Mouse (Mus musculus): ENCODE data around the gene Avpi1. TPM values are rescaled to one million over a fixed set of nuclear protein-coding genes. Genes with fewer than 3 reads are reported as not detected.
A peak's percentile ranks its signal among the peaks of the same experiment; 100 is the strongest.

Gene Avpi1
- polyA plus RNA-seq (2012) = 1.3 and 1.7 TPM in 2 replicates

- Histone ChIP-seq H3K4me3 (replicated peaks) (peak within 1 kb of the TSS; percentile 72), H3K4me1 (ENCODE audit: control insufficient read depth) (peaks cover 37% of the 10 kb centered on the region), H3K27me3 (ENCODE audit: control insufficient read depth) (peaks cover 3% of the 10 kb centered on the region; the same call in 1 of the 2 replicates), H3K36me3 (ENCODE audit: control insufficient read depth) (peaks cover 13% of the 10 kb centered on the region), H3K9me3 (ENCODE audit: control insufficient read depth, low read length) (no peaks in the 10 kb centered on the region)
- TF ChIP-seq GATA1 (IDR thresholded peaks at IDR 0.05; ENCODE audit: low read length) (no peak), TAL1 (IDR thresholded peaks at IDR 0.05; ENCODE audit: low read length) (no peak)
Observed at GRCm38 (mm10) chr19:42128787-42129508, at the start of gene Avpi1. Gene Avpi1, minus strand, starts transcription at chr19:42129059.

DNA sequence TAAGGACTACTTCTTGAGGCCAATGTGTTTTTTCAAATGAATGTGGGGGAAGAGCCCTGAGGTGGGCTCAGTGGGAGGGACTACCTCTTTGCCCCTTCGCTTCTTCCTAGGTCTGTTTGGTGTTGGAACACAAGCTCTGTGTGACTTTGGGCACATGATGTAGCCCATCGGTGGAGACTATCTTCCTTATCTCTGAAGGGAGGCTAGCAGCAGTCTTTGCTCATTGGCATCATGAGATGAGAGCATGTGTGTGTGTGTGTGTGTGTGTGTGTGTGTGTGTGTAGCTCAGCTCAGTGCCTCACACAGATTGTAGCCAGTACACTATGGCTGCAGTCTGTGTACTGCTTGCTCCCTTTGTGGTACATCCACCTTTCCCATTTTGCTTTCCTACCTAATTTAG lies 48.6 kb upstream of the Avpi1 start:
- Histone ChIP-seq H3K36me3 (ENCODE audit: control insufficient read depth) (peaks cover 59% of the 10 kb centered on the region), H3K4me1 (ENCODE audit: control insufficient read depth) (peaks cover 27% of the 10 kb centered on the region), H3K27me3 (ENCODE audit: control insufficient read depth) (no peaks in the 10 kb centered on the region), H3K4me3 (replicated peaks) (no peak overlapping the region), H3K9me3 (ENCODE audit: control insufficient read depth, low read length) (no peaks in the 10 kb centered on the region)
- TF ChIP-seq TAL1 (IDR thresholded peaks at IDR 0.05; ENCODE audit: low read length) (no peak), GATA1 (IDR thresholded peaks at IDR 0.05; ENCODE audit: low read length) (no peak)

DNA sequence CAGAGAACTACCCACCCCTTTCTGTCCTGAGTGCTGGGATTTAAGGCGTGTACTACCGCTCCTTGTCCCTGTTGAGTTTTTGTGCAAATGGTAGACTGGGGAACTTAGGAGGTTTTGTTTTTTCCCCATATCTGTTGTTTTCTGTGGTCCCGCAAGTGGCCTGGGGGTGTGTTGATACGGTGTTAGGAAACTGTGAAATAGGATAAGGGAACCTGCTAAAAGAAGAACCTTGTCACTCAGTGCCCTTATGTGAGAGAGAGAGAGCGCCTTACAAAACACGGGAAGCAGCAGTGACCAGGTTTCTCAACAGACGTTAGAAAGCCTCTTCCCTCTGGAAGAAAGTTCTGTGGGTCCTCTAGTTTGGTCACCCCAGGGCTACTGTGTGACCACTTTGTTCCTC lies 48.0 kb upstream of the Avpi1 start:
- Histone ChIP-seq H3K4me3 (replicated peaks) (no peak overlapping the region), H3K4me1 (ENCODE audit: control insufficient read depth) (peaks cover 31% of the 10 kb centered on the region), H3K9me3 (ENCODE audit: control insufficient read depth, low read length) (no peaks in the 10 kb centered on the region), H3K27me3 (ENCODE audit: control insufficient read depth) (no peaks in the 10 kb centered on the region), H3K36me3 (ENCODE audit: control insufficient read depth) (peaks cover 54% of the 10 kb centered on the region)
- TF ChIP-seq TAL1 (IDR thresholded peaks at IDR 0.05; ENCODE audit: low read length) = no peak

- H3K4me3 ChIP-seq (replicated peaks) = peak overlapping the region; percentile 81
- no peaks in the 10 kb centered on the region for H3K9me3 ChIP-seq (ENCODE audit: control insufficient read depth, low read length)
- peaks cover 27% of the 10 kb centered on the region for H3K27me3 ChIP-seq (ENCODE audit: control insufficient read depth)
- TF ChIP-seq TAL1 (IDR thresholded peaks at IDR 0.05; ENCODE audit: low read length) (no peak), GATA1 (IDR thresholded peaks at IDR 0.05; ENCODE audit: low read length) (no peak)
- peaks cover 54% of the 10 kb centered on the region for H3K4me1 ChIP-seq (ENCODE audit: control insufficient read depth)
- peaks cover 9% of the 10 kb centered on the region for H3K36me3 ChIP-seq (ENCODE audit: control insufficient read depth)
Observed at GRCm38 (mm10) chr19:42170025-42170969, 41.4 kb upstream of the Avpi1 start.

DNA sequence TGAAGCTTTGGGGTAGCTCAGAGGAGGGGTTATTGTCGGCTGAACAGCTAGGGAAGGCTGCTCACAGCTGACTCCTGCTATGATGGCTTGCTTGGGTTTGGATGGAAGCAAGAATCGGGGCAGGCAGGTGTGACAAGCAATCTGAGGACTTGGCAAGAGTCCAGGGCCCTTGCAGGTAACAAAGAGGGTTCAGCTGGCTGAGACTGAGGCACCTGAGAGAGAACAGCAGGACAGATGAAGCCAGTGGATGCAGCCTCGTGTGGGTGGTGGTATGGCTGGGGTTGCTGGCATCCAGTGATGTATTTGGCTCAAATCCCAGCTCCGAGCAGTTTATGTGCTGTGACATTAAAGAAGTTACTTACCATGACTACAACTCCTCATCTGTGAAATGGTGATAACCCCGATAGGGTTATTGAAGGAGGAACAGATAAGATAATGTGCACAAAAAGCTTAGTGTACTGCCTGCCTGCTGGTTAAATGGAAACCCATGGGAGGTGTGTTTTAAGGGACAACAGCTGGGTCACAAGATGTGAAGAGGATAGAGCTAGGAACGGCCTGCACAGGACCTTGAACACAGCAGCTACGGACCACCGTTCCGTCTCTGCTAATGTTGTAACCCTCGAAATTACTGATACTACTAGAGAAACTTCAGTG lies 40.6 kb upstream of the Avpi1 start:
- H3K4me3 ChIP-seq (replicated peaks) = peak overlapping the region; percentile 81
- peaks cover 6% of the 10 kb centered on the region for H3K36me3 ChIP-seq (ENCODE audit: control insufficient read depth)
- peaks cover 34% of the 10 kb centered on the region for H3K27me3 ChIP-seq (ENCODE audit: control insufficient read depth)
- peaks cover 54% of the 10 kb centered on the region for H3K4me1 ChIP-seq (ENCODE audit: control insufficient read depth)
- TF ChIP-seq TAL1 (IDR thresholded peaks at IDR 0.05; ENCODE audit: low read length) (no peak), GATA1 (IDR thresholded peaks at IDR 0.05; ENCODE audit: low read length) (no peak)
- no peaks in the 10 kb centered on the region for H3K9me3 ChIP-seq (ENCODE audit: control insufficient read depth, low read length)

- Histone ChIP-seq H3K4me1 (ENCODE audit: control insufficient read depth) (peaks cover 51% of the 10 kb centered on the region), H3K36me3 (ENCODE audit: control insufficient read depth) (no peaks in the 10 kb centered on the region), H3K27me3 (ENCODE audit: control insufficient read depth) (peaks cover 41% of the 10 kb centered on the region), H3K4me3 (replicated peaks) (no peak overlapping the region), H3K9me3 (ENCODE audit: control insufficient read depth, low read length) (no peaks in the 10 kb centered on the region)
- TF ChIP-seq TAL1 (IDR thresholded peaks at IDR 0.05; ENCODE audit: low read length) (no peak), GATA1 (IDR thresholded peaks at IDR 0.05; ENCODE audit: low read length) (no peak)
Observed at GRCm38 (mm10) chr19:42167489-42167888, 38.6 kb upstream of the Avpi1 start.

- Histone ChIP-seq H3K9me3 (ENCODE audit: control insufficient read depth, low read length) (no peaks in the 10 kb centered on the region), H3K27me3 (ENCODE audit: control insufficient read depth) (peaks cover 41% of the 10 kb centered on the region), H3K36me3 (ENCODE audit: control insufficient read depth) (no peaks in the 10 kb centered on the region), H3K4me3 (replicated peaks) (no peak overlapping the region), H3K4me1 (ENCODE audit: control insufficient read depth) (peaks cover 46% of the 10 kb centered on the region)
- no peak for TF ChIP-seq TAL1 (IDR thresholded peaks at IDR 0.05; ENCODE audit: low read length)
- TF ChIP-seq GATA1 (IDR thresholded peaks at IDR 0.05; ENCODE audit: low read length) = no peak
Observed at GRCm38 (mm10) chr19:42166766-42167165, 37.9 kb upstream of the Avpi1 start.

DNA sequence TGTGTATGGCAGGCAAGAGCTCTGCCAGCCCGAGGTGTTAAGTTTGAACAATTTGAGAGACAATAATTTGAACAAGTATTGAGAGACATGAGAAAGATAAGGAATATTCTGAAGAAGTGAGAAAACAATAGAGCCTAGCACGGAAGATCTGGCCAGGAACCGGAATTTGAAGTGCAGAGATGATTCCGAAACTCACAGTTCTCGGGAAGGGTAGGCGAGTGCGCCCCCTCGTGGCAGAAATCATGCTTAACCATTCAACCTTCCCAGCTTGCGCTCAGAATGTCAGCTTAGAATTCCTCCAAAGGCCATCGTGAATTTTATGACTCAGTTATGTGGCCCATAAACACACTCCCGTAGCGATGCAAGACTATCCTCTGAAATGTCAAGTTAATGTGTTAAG lies 37.3 kb upstream of the Avpi1 start:
- no peak for TF ChIP-seq TAL1 (IDR thresholded peaks at IDR 0.05; ENCODE audit: low read length)
- no peak for TF ChIP-seq GATA1 (IDR thresholded peaks at IDR 0.05; ENCODE audit: low read length)
- Histone ChIP-seq H3K36me3 (ENCODE audit: control insufficient read depth) (no peaks in the 10 kb centered on the region), H3K27me3 (ENCODE audit: control insufficient read depth) (peaks cover 41% of the 10 kb centered on the region), H3K9me3 (ENCODE audit: control insufficient read depth, low read length) (no peaks in the 10 kb centered on the region), H3K4me3 (replicated peaks) (peak overlapping the region; percentile 43), H3K4me1 (ENCODE audit: control insufficient read depth) (peaks cover 40% of the 10 kb centered on the region)

DNA sequence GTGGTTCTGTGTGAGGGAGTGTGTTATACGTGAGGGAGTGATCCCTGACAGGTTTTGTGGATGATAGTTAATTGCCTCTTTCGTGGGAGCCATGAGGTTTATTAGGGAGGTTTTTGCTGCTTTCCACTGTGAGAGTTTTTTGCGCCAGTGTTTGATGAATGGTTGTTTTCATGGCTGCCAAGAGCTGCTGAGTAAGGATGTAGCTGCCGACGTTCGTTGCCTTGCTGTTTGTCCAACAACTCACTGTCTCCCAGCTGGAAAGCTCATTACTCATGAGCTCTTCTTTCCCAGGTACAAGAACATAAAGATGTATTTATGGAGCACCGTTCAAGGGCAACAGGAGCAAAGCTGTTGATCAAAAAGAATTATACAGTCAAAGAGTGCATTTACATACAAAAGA lies 35.3 kb upstream of the Avpi1 start:
- Histone ChIP-seq H3K27me3 (ENCODE audit: control insufficient read depth) (peaks cover 40% of the 10 kb centered on the region), H3K4me3 (replicated peaks) (no peak overlapping the region), H3K4me1 (ENCODE audit: control insufficient read depth) (peaks cover 26% of the 10 kb centered on the region), H3K36me3 (ENCODE audit: control insufficient read depth) (no peaks in the 10 kb centered on the region), H3K9me3 (ENCODE audit: control insufficient read depth, low read length) (no peaks in the 10 kb centered on the region)
- TF ChIP-seq TAL1 (IDR thresholded peaks at IDR 0.05; ENCODE audit: low read length) (no peak), GATA1 (IDR thresholded peaks at IDR 0.05; ENCODE audit: low read length) (no peak)

All from erythroblast, embryonic 14.5 days (primary cell).